ENCODE assay signal across 11 mouse cellular contexts in the genomic region with DNA sequence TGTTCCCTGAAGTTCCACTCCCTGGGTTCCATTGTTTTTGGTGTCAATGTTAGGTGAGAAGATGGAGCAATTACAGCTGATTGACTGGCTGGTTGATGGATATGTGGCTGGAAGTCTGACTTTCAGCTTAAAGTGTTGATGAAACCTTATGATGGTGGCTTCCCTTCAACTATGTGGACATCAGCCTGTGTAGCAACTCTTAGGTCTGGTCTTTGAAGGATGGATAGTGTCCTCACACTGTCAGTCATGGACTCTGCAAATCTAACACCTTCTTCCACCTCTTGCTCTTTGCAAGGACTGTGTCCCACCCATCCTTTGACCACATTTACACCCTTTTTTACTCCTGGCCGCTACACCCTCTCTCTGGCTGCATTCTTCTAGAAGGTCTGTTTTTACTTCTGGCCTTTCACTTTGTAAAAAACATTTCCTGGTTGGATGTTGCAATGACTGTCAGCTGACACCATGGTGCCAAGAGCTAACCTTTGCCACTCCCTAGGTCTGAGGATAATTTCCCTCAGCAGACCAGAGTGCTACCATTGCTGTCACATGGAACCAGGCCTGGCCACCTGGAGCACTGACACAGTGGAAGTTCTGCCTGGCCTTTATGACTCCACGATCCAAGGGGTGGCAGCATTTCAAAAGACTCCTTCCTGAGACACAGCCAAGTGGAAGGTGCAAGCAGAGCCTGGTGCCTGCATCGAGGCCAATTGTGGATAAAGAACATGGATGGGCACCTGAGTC. TPM values are rescaled to one million over a fixed set of nuclear protein-coding genes. Genes with fewer than 3 reads are reported as not detected.
DNase-seq lines count a peak whose midpoint lies in the region; ATAC-seq and TF ChIP-seq lines count a peak whose summit lies in the region.
"Had no signal": no experiment of that assay in that cellular context is flagged by ENCODE, and none has a peak within 500 bp of the region (broad histone marks: within the 10 kb centered on the region; RNA-seq: fewer than 3 reads in every experiment).

No protein-coding gene starts in this region.

- DNase-seq in forebrain, postnatal 0 days = no peak
- peak; percentile 65 for DNase-seq in lung, postnatal 0 days (ENCODE audit: low spot score)
- DNase-seq in lung, postnatal 14 days = no peak
- DNase-seq in left cerebral cortex, adult 8-10 months (ENCODE audit: low spot score in 2 of 2) = no peak
- DNase-seq: kidney, adult 2 months had no signal

- H3K4me3 ChIP-seq in forebrain, postnatal 0 days (ENCODE audit: low read depth, low read length) = no peak overlapping the region
- no peak overlapping the region for H3K4me3 ChIP-seq in forebrain, embryonic 12.5 days (replicated peaks)
- H3K4me3 ChIP-seq in lung, postnatal 0 days (ENCODE audit: low read depth, low read length) = no peak overlapping the region
- H3K4me3 ChIP-seq in olfactory bulb, adult 2 months (ENCODE audit: insufficient read depth, low read depth, low read length) = no peak overlapping the region
- H3K4me3 ChIP-seq: limb, embryonic 13.5 days; neural tube, embryonic 13.5 days; stomach, embryonic 15.5 days had no signal

- H3K4me1 ChIP-seq in forebrain, postnatal 0 days (ENCODE audit: insufficient read depth) = peaks cover 25% of the 10 kb centered on the region
- H3K4me1 ChIP-seq in forebrain, embryonic 12.5 days = no peaks in the 10 kb centered on the region
- no peaks in the 10 kb centered on the region for H3K4me1 ChIP-seq in lung, postnatal 0 days (ENCODE audit: insufficient read depth, low read depth, low read length)
- peaks cover 62% of the 10 kb centered on the region for H3K4me1 ChIP-seq in olfactory bulb, adult 2 months (ENCODE audit: control insufficient read depth, insufficient read depth, low read length)
- H3K4me1 ChIP-seq: stomach, embryonic 15.5 days had no signal

- H3K9me3 ChIP-seq in forebrain, postnatal 0 days (ENCODE audit: low read length) = no peaks in the 10 kb centered on the region
- no peaks in the 10 kb centered on the region for H3K9me3 ChIP-seq in forebrain, embryonic 12.5 days
- H3K9me3 ChIP-seq in lung, postnatal 0 days (ENCODE audit: low read length) = no peaks in the 10 kb centered on the region
- H3K9me3 ChIP-seq: limb, embryonic 13.5 days; neural tube, embryonic 13.5 days; stomach, embryonic 15.5 days had no signal

- no peak for TF ChIP-seq POLR2A in olfactory bulb, adult 2 months (IDR thresholded peaks at IDR 0.05; ENCODE audit: insufficient read depth, low read depth, low read length)

- peak overlapping the region; percentile 73; the same call in 1 of the 2 replicates for H3K27ac ChIP-seq in forebrain, postnatal 0 days (ENCODE audit: low read depth, low read length)
- H3K27ac ChIP-seq in forebrain, embryonic 12.5 days = no peak overlapping the region
- no peak overlapping the region for H3K27ac ChIP-seq in lung, postnatal 0 days (ENCODE audit: low read length)
- peak overlapping the region; percentile 95 for H3K27ac ChIP-seq in olfactory bulb, adult 2 months (ENCODE audit: insufficient read depth, low read depth, low read length)
- H3K27ac ChIP-seq: limb, embryonic 13.5 days; stomach, embryonic 15.5 days had no signal

- no peak for TF ChIP-seq CTCF in forebrain, postnatal 0 days (IDR thresholded peaks at IDR 0.05; ENCODE audit: low read depth)
- TF ChIP-seq CTCF in lung, postnatal 0 days (IDR thresholded peaks at IDR 0.05) = 0 out of 2 replicates have a peak, but pooled peaks have one; percentile 4
- no peak for TF ChIP-seq CTCF in olfactory bulb, adult 2 months (IDR thresholded peaks at IDR 0.05; ENCODE audit: insufficient read depth, low read depth, low read length)

- no peak for ATAC-seq in forebrain, postnatal 0 days
- no peak for ATAC-seq in forebrain, embryonic 12.5 days (ENCODE audit: low FRiP score)
- peak; percentile 59 for ATAC-seq in lung, postnatal 0 days
- ATAC-seq in granulocyte monocyte progenitor cell, adult 5-6 weeks (replicated peaks; ENCODE audit: poor library complexity, severe bottlenecking) = peak; percentile 81

- H3K4me2 ChIP-seq in forebrain, postnatal 0 days (ENCODE audit: low read depth) = no peak overlapping the region
- no peak overlapping the region for H3K4me2 ChIP-seq in forebrain, embryonic 12.5 days
- no peak overlapping the region for H3K4me2 ChIP-seq in lung, postnatal 0 days (replicated peaks; ENCODE audit: low read depth, low read length)
- H3K4me2 ChIP-seq: limb, embryonic 13.5 days; neural tube, embryonic 13.5 days; stomach, embryonic 15.5 days had no signal

- no peak for TF ChIP-seq EP300 in lung, postnatal 0 days (IDR thresholded peaks at IDR 0.05)

- no peaks in the 10 kb centered on the region for H3K27me3 ChIP-seq in forebrain, postnatal 0 days (ENCODE audit: insufficient read depth, low read length)
- H3K27me3 ChIP-seq in forebrain, embryonic 12.5 days = no peaks in the 10 kb centered on the region
- no peaks in the 10 kb centered on the region for H3K27me3 ChIP-seq in lung, postnatal 0 days (replicated peaks; ENCODE audit: insufficient read depth, low read length)
- H3K27me3 ChIP-seq: limb, embryonic 13.5 days; neural tube, embryonic 13.5 days; stomach, embryonic 15.5 days had no signal

- H3K36me3 ChIP-seq in forebrain, postnatal 0 days (ENCODE audit: insufficient read depth) = no peaks in the 10 kb centered on the region
- no peaks in the 10 kb centered on the region for H3K36me3 ChIP-seq in forebrain, embryonic 12.5 days (replicated peaks)
- H3K36me3 ChIP-seq in lung, postnatal 0 days (ENCODE audit: insufficient read depth, low read length) = no peaks in the 10 kb centered on the region
- H3K36me3 ChIP-seq: limb, embryonic 13.5 days; neural tube, embryonic 13.5 days; stomach, embryonic 15.5 days had no signal

- WGBS in forebrain, postnatal 0 days = 66% methylated on average over 3 of the region's 3 CpGs
- 81% methylated on average over 3 of the region's 3 CpGs for WGBS in forebrain, embryonic 12.5 days
- WGBS in lung, postnatal 0 days = 57% methylated on average over 3 of the region's 3 CpGs
- WGBS in olfactory bulb, adult 2 months = 52% methylated on average over 3 of the region's 3 CpGs

- no peak overlapping the region for H3K9ac ChIP-seq in forebrain, postnatal 0 days
- no peak overlapping the region for H3K9ac ChIP-seq in forebrain, embryonic 12.5 days
- H3K9ac ChIP-seq in lung, postnatal 0 days (replicated peaks; ENCODE audit: low read depth) = no peak overlapping the region
- H3K9ac ChIP-seq: limb, embryonic 13.5 days; neural tube, embryonic 13.5 days; stomach, embryonic 15.5 days had no signal

RNA-seq across cellular contexts. Expression of gene Ramp1, which starts 27.9 kb away (rescaled TPM):
- 14.4 and 16.8 TPM in 2 replicates for total RNA-seq in forebrain, postnatal 0 days (2014; rRNA removed)
- polyA plus RNA-seq in forebrain, postnatal 0 days (2015; fragmentation: Nextera tagmentation; extraction: Ambion mirVana) = 21.3 and 23.2 TPM in 2 replicates
- polyA plus RNA-seq in forebrain, embryonic 12.5 days (2016; fragmentation: Nextera tagmentation; extraction: Ambion mirVana) = 0.10 and 0.26 TPM in 2 replicates
- 33.8 and 49.4 TPM in 2 replicates for polyA plus RNA-seq in lung, postnatal 0 days (2015; fragmentation: Nextera tagmentation; extraction: Ambion mirVana)
- 160 and 199 TPM in 2 replicates for total RNA-seq in granulocyte monocyte progenitor cell, adult 5-6 weeks (2014; fragmentation: Nextera tagmentation)
- 179 and 199 TPM in 2 replicates for total RNA-seq in granulocyte monocyte progenitor cell, adult 5-6 weeks (2017)
- polyA plus RNA-seq in olfactory bulb, adult 2 months (2012; ENCODE audit: insufficient read depth, insufficient read length, low replicate concordance, missing spikeins) = not detected in 2 replicates
- total RNA-seq in left cerebral cortex, adult 8-10 months (2022) = 10 to 100 TPM; 50.9 to 58.7 (median 52.5) TPM

RNA-seq across cellular contexts. Expression of gene Ube2f, which starts 42.6 kb away (rescaled TPM):
- total RNA-seq in forebrain, postnatal 0 days (2014; rRNA removed) = 38.1 and 38.7 TPM in 2 replicates
- polyA plus RNA-seq in forebrain, postnatal 0 days (2015; fragmentation: Nextera tagmentation; extraction: Ambion mirVana) = 44.1 and 45.3 TPM in 2 replicates
- polyA plus RNA-seq in forebrain, embryonic 12.5 days (2016; fragmentation: Nextera tagmentation; extraction: Ambion mirVana) = 75.9 and 78.9 TPM in 2 replicates
- 55.5 and 58.3 TPM in 2 replicates for polyA plus RNA-seq in lung, postnatal 0 days (2015; fragmentation: Nextera tagmentation; extraction: Ambion mirVana)
- total RNA-seq in granulocyte monocyte progenitor cell, adult 5-6 weeks (2014; fragmentation: Nextera tagmentation) = 80.4 and 94.7 TPM in 2 replicates
- 40.4 and 50.5 TPM in 2 replicates for total RNA-seq in granulocyte monocyte progenitor cell, adult 5-6 weeks (2017)
- polyA plus RNA-seq in olfactory bulb, adult 2 months (2012; ENCODE audit: insufficient read depth, insufficient read length, low replicate concordance, missing spikeins) = not detected in 2 replicates
- 10 to 100 TPM; 48.2 to 54.9 (median 51.6) TPM for total RNA-seq in left cerebral cortex, adult 8-10 months (2022)

Comparison
In these comparisons a context has a peak if more than half of its experiments do, and no peak if none do; other contexts are left out.
1. H3K27ac ChIP-seq: peak in forebrain, postnatal 0 days (single experiment) and olfactory bulb, adult 2 months (single experiment); none in forebrain, embryonic 12.5 days (single experiment) and lung, postnatal 0 days (single experiment).
2. RNA of gene Ramp1, which starts 27.9 kb away (polyA plus RNA-seq): 33.8 to 49.4 TPM in lung, postnatal 0 days and 21.3 to 23.2 TPM in forebrain, postnatal 0 days; 0.10 to 0.26 TPM in forebrain, embryonic 12.5 days and not detected in olfactory bulb, adult 2 months; every median in the first group is over 10 times any median in the second.
3. ATAC-seq: peak in lung, postnatal 0 days (single experiment) and granulocyte monocyte progenitor cell, adult 5-6 weeks (single experiment); none in forebrain, postnatal 0 days (single experiment) and forebrain, embryonic 12.5 days (single experiment).